Mouse (Mus musculus): ENCODE results near the gene Lars2. TPM values are rescaled to one million over a fixed set of nuclear protein-coding genes. Genes with fewer than 3 reads are reported as not detected.
A peak's percentile ranks its signal among the peaks of the same experiment; 100 is the strongest.

Gene Lars2
- total and polyA plus RNA-seq, 3 experiments = 5.1 to 15,188 (median 765) TPM

- H3K4me1 ChIP-seq (ENCODE audit: control insufficient read depth in 1 of 2, insufficient read depth in 2 of 2) = peaks cover 7 to 40% of the 10 kb centered on the region in 2 experiments
- no peak for DNase-seq (ENCODE audit: extremely low read depth)
- in situ Hi-C loops (cut with MboI; ENCODE audit: low pct_ligation_motif_present, low pct_unique_long_range_greater_than_20kb, low sequenced_read_pairs) = no loop called here
- H3K9me3 ChIP-seq (replicated peaks; ENCODE audit: low read length) = no peaks in the 10 kb centered on the region
- peak overlapping the region; percentile 58; the same call in 1 of the 2 replicates for H3K9ac ChIP-seq (ENCODE audit: insufficient read depth, low read depth)
- peak overlapping the region; percentile 80 for H3K4me2 ChIP-seq (ENCODE audit: insufficient read depth, low read depth, poor library complexity, severe bottlenecking)
- H3K27ac ChIP-seq (ENCODE audit: insufficient read depth, low read depth) = no peak overlapping the region
- H3K4me3 ChIP-seq (replicated peaks in 1 of 3; ENCODE audit: low read depth in 2 of 3, low read length in 2 of 3, poor library complexity in 1 of 3) = peak overlapping the region; percentile 47 to 56 (median 48)
- no peaks in the 10 kb centered on the region for H3K27me3 ChIP-seq (replicated peaks)
- TF ChIP-seq TCF12 (IDR thresholded peaks at IDR 0.05; ENCODE audit: low read depth, low read length) = no peak
- TF ChIP-seq MXI1 (IDR thresholded peaks at IDR 0.05; ENCODE audit: low read depth, low read length) = no peak
- TF ChIP-seq CTCF (conservative IDR thresholded peaks at IDR 0.05 in 1 of 2, IDR thresholded peaks at IDR 0.05 in 1 of 2; ENCODE audit: low read depth in 2 of 2, low read length in 2 of 2) = peak; percentile 10 to 56; a peak in 2 of 4 replicates
- TF ChIP-seq CHD2 (IDR thresholded peaks at IDR 0.05; ENCODE audit: low read length) = no peak
- TF ChIP-seq NELFE (IDR thresholded peaks at IDR 0.05; ENCODE audit: low read depth, low read length) = no peak
- no peak for TF ChIP-seq USF1 (IDR thresholded peaks at IDR 0.05; ENCODE audit: low read depth, low read length)
- dilution Hi-C loops (cut with MboI; ENCODE audit: extremely low pct_ligation_motif_present, extremely low pct_unique_long_range_greater_than_20kb, low sequenced_read_pairs) = no loop called here
- H3K36me3 ChIP-seq (replicated peaks in 1 of 2; ENCODE audit: control insufficient read depth in 1 of 2, insufficient read depth in 1 of 2, low read length in 1 of 2) = peaks cover 0 to 30% of the 10 kb centered on the region in 2 experiments
- peaks cover 38% of the 10 kb centered on the region for H3K79me2 ChIP-seq (replicated peaks; ENCODE audit: control insufficient read depth, extremely low read depth, insufficient read depth, poor library complexity, severe bottlenecking)
These were observed 111.4 kb downstream of the Lars2 start for GRCm38 (mm10) chr9:123478031-123478585.

DNA sequence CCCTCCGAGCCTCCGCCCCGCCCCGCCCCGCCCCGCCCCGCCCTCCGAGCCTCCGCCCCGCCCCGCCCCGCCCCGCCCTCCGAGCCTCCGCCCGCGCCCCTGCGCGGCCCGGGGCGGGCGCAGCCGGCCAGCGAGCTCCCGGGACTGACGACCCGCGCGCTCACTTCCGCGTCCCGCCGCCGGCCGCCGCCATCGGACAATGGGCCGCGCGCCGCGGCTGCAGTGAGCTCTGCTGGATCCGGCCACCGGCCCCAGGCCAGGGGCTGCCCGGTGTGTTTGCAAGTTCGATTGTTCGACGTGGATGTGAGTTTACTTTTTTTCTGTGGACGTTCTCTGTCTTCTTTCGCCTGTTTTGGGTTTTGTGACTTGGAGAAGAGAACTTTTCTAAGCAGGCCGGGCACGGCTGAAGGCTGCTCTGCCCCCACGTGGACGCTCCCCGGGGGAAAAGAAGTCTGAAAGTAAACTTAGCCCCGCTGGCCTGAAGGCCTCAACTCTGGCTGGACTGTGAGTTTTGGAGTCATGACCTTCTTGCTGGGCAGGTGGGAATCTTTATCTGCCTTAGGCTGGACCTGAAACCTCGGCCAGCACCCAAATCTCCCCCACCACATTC, 112.0 kb downstream of the Lars2 start, which contains the start of gene Limd1:
Limd1 (plus strand) TSS at position 121 of the 610 bp plus-strand sequence.
- H3K79me2 ChIP-seq (replicated peaks; ENCODE audit: control insufficient read depth, extremely low read depth, insufficient read depth, poor library complexity, severe bottlenecking) = peaks cover 44% of the 10 kb centered on the region
- H3K4me1 ChIP-seq (ENCODE audit: control insufficient read depth in 1 of 2, insufficient read depth in 2 of 2) = peaks cover 4 to 40% of the 10 kb centered on the region in 2 experiments; a peak in 3 of 4 replicates
- H3K36me3 ChIP-seq (replicated peaks in 1 of 2; ENCODE audit: control insufficient read depth in 1 of 2, insufficient read depth in 1 of 2, low read length in 1 of 2) = peaks cover under 1 to 35% of the 10 kb centered on the region in 2 experiments
- peak within 1 kb of the TSS; percentile 85 for H3K27ac ChIP-seq (ENCODE audit: insufficient read depth, low read depth)
- H3K4me2 ChIP-seq (ENCODE audit: insufficient read depth, low read depth, poor library complexity, severe bottlenecking) = peak within 1 kb of the TSS; percentile 80
- H3K27me3 ChIP-seq (replicated peaks) = no peaks in the 10 kb centered on the region
- dilution Hi-C loops (cut with MboI; ENCODE audit: extremely low pct_ligation_motif_present, extremely low pct_unique_long_range_greater_than_20kb, low sequenced_read_pairs) = no loop called here
- H3K4me3 ChIP-seq (replicated peaks in 1 of 3; ENCODE audit: low read depth in 2 of 3, low read length in 2 of 3, poor library complexity in 1 of 3) = peak within 1 kb of the TSS; percentile 59 to 89 (median 74)
- in situ Hi-C loops (cut with MboI; ENCODE audit: low pct_ligation_motif_present, low pct_unique_long_range_greater_than_20kb, low sequenced_read_pairs) = no loop called here
- peak within 1 kb of the TSS; percentile 96 for H3K9ac ChIP-seq (ENCODE audit: insufficient read depth, low read depth)
- no peaks in the 10 kb centered on the region for H3K9me3 ChIP-seq (replicated peaks; ENCODE audit: low read length)
- DNase-seq (ENCODE audit: extremely low read depth) = peak; percentile 55
- peak; percentile 91 for TF ChIP-seq MYC (IDR thresholded peaks at IDR 0.05; ENCODE audit: low read depth, low read length)
- TF ChIP-seq E2F4 (IDR thresholded peaks at IDR 0.05; ENCODE audit: insufficient replicate concordance, low read depth, low read length) = no peak
- TF ChIP-seq MAZ (IDR thresholded peaks at IDR 0.05; ENCODE audit: low read depth, low read length) = no peak
- TF ChIP-seq POLR2AphosphoS2 (IDR thresholded peaks at IDR 0.05; ENCODE audit: low read depth, low read length) = 0 out of 2 replicates have a peak, but pooled peaks have one; percentile 49
- TF ChIP-seq UBTF (IDR thresholded peaks at IDR 0.05; ENCODE audit: low read depth, low read length) = 0 out of 2 replicates have a peak, but pooled peaks have one; percentile 9
- TF ChIP-seq POLR2A (IDR thresholded peaks at IDR 0.05; ENCODE audit: low read depth, low read length) = peak; percentile 77
- no peak for TF ChIP-seq JUN (IDR thresholded peaks at IDR 0.05; ENCODE audit: insufficient read depth, low read depth, low read length)
- no peak for TF ChIP-seq BHLHE40 (IDR thresholded peaks at IDR 0.05; ENCODE audit: low read depth, low read length)
- TF ChIP-seq NRF1 (IDR thresholded peaks at IDR 0.05; ENCODE audit: low read depth, low read length) = peak; percentile 73
- peak; percentile 98 for TF ChIP-seq MXI1 (IDR thresholded peaks at IDR 0.05; ENCODE audit: low read depth, low read length)
- TF ChIP-seq ZMIZ1 (IDR thresholded peaks at IDR 0.05; ENCODE audit: low read depth, low read length) = peak; percentile 86; the same call in 1 of the 2 replicates
- TF ChIP-seq TCF12 (IDR thresholded peaks at IDR 0.05; ENCODE audit: low read depth, low read length) = peak; percentile 58; the same call in 1 of the 2 replicates
- TF ChIP-seq ZNF384 (IDR thresholded peaks at IDR 0.05; ENCODE audit: low read depth, low read length) = no peak
- TF ChIP-seq USF1 (IDR thresholded peaks at IDR 0.05; ENCODE audit: low read depth, low read length) = no peak; the same call in 1 of the 2 replicates
- no peak for TF ChIP-seq MEF2A (IDR thresholded peaks at IDR 0.05; ENCODE audit: borderline replicate concordance, low read depth, low read length)
- TF ChIP-seq TBP (conservative IDR thresholded peaks at IDR 0.05; ENCODE audit: low read depth, low read length) = no peak
- no peak for TF ChIP-seq USF2 (conservative IDR thresholded peaks at IDR 0.05; ENCODE audit: low read depth, low read length)
- TF ChIP-seq MAX (IDR thresholded peaks at IDR 0.05; ENCODE audit: low read length) = peak; percentile 82; the same call in 1 of the 2 replicates
- no peak for TF ChIP-seq IRF4 (IDR thresholded peaks at IDR 0.05; ENCODE audit: low read depth, low read length)
- no peak for TF ChIP-seq CHD2 (IDR thresholded peaks at IDR 0.05; ENCODE audit: low read length)
- TF ChIP-seq MAFK (IDR thresholded peaks at IDR 0.05; ENCODE audit: insufficient replicate concordance, low read length) = no peak
- no peak for TF ChIP-seq RCOR1 (conservative IDR thresholded peaks at IDR 0.05; ENCODE audit: low read depth, low read length)
- no peak for TF ChIP-seq GABPA (IDR thresholded peaks at IDR 0.05; ENCODE audit: insufficient replicate concordance, low read depth, low read length)
- no peak for TF ChIP-seq KAT2A (IDR thresholded peaks at IDR 0.05; ENCODE audit: insufficient replicate concordance, low read length)
- TF ChIP-seq ZC3H11A (IDR thresholded peaks at IDR 0.05; ENCODE audit: low read depth, low read length) = no peak
- no peak for TF ChIP-seq PAX5 (IDR thresholded peaks at IDR 0.05; ENCODE audit: low read length)
- peak in 1 of 2 experiments; percentile 40; a peak in 1 of 4 replicates for TF ChIP-seq CTCF (conservative IDR thresholded peaks at IDR 0.05 in 1 of 2, IDR thresholded peaks at IDR 0.05 in 1 of 2; ENCODE audit: low read depth in 2 of 2, low read length in 2 of 2)
- TF ChIP-seq HCFC1 (IDR thresholded peaks at IDR 0.05; ENCODE audit: low read depth, low read length) = peak; percentile 20; the same call in 1 of the 2 replicates

All from CH12.LX (cell line).